Mouse (Mus musculus): ENCODE results near the gene H2afx. TPM values are rescaled to one million over a fixed set of nuclear protein-coding genes. Genes with fewer than 3 reads are reported as not detected.
"Not testable (repeated sequence)": the region's sequence is repeated elsewhere in the genome, so short reads cannot be mapped to it uniquely, and the experiment has no call there.

Gene H2afx
- polyA plus RNA-seq, 1 experiment from 2014 or later = 390 TPM

DNA sequence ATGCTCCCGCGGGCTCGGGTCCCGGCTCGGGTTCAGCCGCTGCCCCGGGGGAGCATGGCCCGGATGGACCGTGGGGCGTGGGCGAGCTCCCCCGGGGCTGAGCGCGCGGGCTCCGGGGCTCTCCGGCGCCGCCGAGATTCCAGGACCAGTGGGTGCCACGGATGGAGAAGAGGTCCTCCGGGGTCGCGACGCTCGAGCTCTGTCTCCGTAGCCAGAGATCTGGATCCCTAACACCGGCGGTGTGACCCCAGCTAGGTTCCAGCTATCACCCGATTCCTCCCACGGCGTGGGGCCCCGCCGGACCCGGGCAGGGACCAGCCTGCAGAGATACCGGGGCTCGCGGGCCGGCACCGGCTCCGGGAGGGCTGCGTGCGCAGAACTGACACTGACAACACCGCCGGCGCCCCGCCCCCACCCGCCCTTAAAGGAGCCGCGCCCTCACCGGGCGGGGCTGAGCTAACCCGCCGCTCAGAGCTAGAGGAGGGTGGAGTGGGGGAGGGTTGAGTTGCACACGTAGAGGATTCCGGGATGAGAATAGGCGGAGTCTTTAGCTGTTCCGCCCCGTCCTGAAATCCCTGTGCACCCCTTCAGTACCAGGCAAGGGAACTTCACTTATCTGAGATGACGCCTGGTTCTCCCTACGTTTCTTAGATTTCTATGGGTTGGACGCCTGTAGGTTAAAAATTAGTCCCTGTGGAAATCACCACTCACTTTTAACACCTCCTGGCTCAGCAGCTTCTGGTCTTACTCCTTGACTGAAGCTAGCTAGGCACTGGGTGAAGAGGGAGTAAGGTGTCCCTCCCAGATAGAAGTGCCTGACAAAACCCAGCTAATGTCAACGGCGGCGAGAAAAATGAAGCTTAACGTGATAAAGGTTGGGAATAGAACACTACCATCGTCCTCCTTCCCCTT, 14.4 kb upstream of the H2afx start, which contains the start of gene C2cd2l:
Gene C2cd2l, minus strand, starts transcription at position 399 of the 912 bp plus-strand sequence.
- under 1% methylated on average over 67 of the region's 67 CpGs for WGBS
- peaks cover 20% of the 10 kb centered on the region for H3K36me3 ChIP-seq
- no peaks in the 10 kb centered on the region for H3K9me3 ChIP-seq
- peak within 1 kb of the TSS; percentile 90 for H3K9ac ChIP-seq
- peaks cover 25% of the 10 kb centered on the region for H3K4me1 ChIP-seq
- peak within 1 kb of the TSS; percentile 96 for H3K4me2 ChIP-seq (replicated peaks)
- 0 out of 2 replicates have a peak, but pooled peaks cover 3% of the 10 kb centered on the region for H3K27me3 ChIP-seq
- H3K27ac ChIP-seq = peak within 1 kb of the TSS; percentile 61
- peak; percentile 97 for ATAC-seq (ENCODE audit: low FRiP score, low read depth)
- peak within 1 kb of the TSS; percentile 93 for H3K4me3 ChIP-seq

DNA sequence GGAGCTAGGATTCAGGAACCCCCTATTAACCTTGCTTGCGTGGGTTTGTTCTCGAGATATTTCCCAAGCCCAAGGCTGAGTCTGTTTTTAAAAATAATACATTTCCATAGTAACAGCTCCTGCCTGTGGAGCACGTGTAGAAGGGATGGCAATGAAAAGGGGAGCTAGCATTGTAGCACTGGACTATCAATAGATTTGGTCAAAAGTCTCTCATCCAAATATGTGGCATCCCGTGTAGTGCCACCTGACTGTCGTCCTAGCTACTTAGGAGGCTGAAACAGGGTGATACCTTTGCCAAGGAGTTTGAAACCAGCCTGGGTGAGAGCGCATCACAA, 13.7 kb upstream of the H2afx start:
- Histone ChIP-seq H3K27ac (peak overlapping the region; percentile 61; the same call in 1 of the 2 replicates), H3K36me3 (peaks cover 14% of the 10 kb centered on the region), H3K4me1 (peaks cover 28% of the 10 kb centered on the region), H3K4me3 (peak overlapping the region; percentile 93), H3K27me3 (0 out of 2 replicates have a peak, but pooled peaks cover 3% of the 10 kb centered on the region), H3K4me2 (replicated peaks) (peak overlapping the region; percentile 96), H3K9me3 (no peaks in the 10 kb centered on the region), H3K9ac (peak overlapping the region; percentile 54)
- 22% methylated on average over 6 of the region's 6 CpGs for WGBS
- no peak for ATAC-seq (ENCODE audit: low FRiP score, low read depth)

- not testable (repeated sequence) for H3K27me3 ChIP-seq; H3K9ac ChIP-seq; H3K4me2 ChIP-seq (replicated peaks); H3K9me3 ChIP-seq; H3K36me3 ChIP-seq; ATAC-seq (ENCODE audit: low FRiP score, low read depth); H3K27ac ChIP-seq; H3K4me3 ChIP-seq
- H3K4me1 ChIP-seq = peaks cover 27% of the 10 kb centered on the region
- 85% methylated on average over 4 of the region's 4 CpGs for WGBS
These were observed 10.8 kb upstream of the H2afx start for GRCm38 (mm10) chr9:44323656-44324055.

- Histone ChIP-seq H3K27me3 (no peaks in the 10 kb centered on the region), H3K4me3 (no peak overlapping the region), H3K4me1 (peaks cover 23% of the 10 kb centered on the region), H3K4me2 (replicated peaks) (no peak overlapping the region), H3K27ac (no peak overlapping the region), H3K9ac (no peak overlapping the region), H3K36me3 (peaks cover 9% of the 10 kb centered on the region), H3K9me3 (no peaks in the 10 kb centered on the region)
- 76% methylated on average over 6 of the region's 6 CpGs for WGBS
- no peak for ATAC-seq (ENCODE audit: low FRiP score, low read depth)
These were observed 10.3 kb upstream of the H2afx start for GRCm38 (mm10) chr9:44324147-44324546.

- not testable (repeated sequence) for H3K9me3 ChIP-seq; ATAC-seq (ENCODE audit: low FRiP score, low read depth); H3K27ac ChIP-seq; H3K27me3 ChIP-seq
- WGBS = 82% methylated on average over 7 of the region's 8 CpGs
- Histone ChIP-seq H3K9ac (peak overlapping the region; percentile 90; the same call in 1 of the 2 replicates), H3K4me3 (peak overlapping the region; percentile 79), H3K4me2 (replicated peaks) (peak overlapping the region; percentile 89), H3K36me3 (peaks cover 19% of the 10 kb centered on the region), H3K4me1 (peaks cover 19% of the 10 kb centered on the region)
These were observed 9.3 kb upstream of the H2afx start for GRCm38 (mm10) chr9:44325032-44325767.

DNA sequence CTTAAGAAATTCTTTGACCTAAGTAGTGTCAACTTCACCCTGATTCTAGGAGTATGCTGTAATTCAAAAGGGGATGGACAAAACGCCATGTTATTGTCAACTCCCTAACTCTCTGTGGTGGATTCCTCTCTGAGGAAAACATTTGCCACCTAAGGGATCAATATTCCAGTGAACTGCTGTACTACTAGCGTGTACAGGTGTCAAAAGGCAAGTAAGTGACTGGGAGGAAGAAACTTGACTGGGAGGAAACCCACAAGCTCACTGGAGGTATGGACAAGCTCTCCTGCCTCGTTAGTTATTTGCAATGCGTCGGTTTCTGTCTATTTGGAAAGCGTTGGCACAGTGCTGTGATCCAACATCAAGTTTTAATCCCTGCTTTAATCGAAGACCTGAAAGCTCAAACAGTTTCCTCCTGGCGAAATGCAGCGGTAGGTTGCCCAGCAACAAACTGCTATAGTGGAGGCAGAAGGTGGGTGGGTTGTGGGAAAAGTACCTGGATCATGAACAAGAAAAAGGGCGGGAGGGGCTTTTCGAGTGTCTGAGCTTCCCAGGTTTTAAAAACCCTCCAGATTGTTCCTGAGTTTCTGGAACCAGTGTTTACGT, 8.6 kb upstream of the H2afx start, which contains the start of gene Dpagt1:
Gene Dpagt1, plus strand, starts transcription at position 252 of the 603 bp plus-strand sequence.
- 3% methylated on average over 12 of the region's 12 CpGs for WGBS
- peak; percentile 57 for ATAC-seq (ENCODE audit: low FRiP score, low read depth)
- peaks cover 15% of the 10 kb centered on the region for H3K4me1 ChIP-seq
- H3K9ac ChIP-seq = peak within 1 kb of the TSS; percentile 90
- H3K9me3 ChIP-seq = no peaks in the 10 kb centered on the region
- peak within 1 kb of the TSS; percentile 87 for H3K27ac ChIP-seq
- H3K27me3 ChIP-seq = no peaks in the 10 kb centered on the region
- peak within 1 kb of the TSS; percentile 79 for H3K4me3 ChIP-seq
- H3K4me2 ChIP-seq (replicated peaks) = peak within 1 kb of the TSS; percentile 89
- peaks cover 26% of the 10 kb centered on the region for H3K36me3 ChIP-seq

GRCm38 (mm10) chr9:44326371-44327063, 8.0 kb upstream of the H2afx start:
- under 1% methylated on average over 38 of the region's 38 CpGs for WGBS
- H3K4me3 ChIP-seq = peak overlapping the region; percentile 79

GRCm38 (mm10) chr9:44327064-44327711, 7.3 kb upstream of the H2afx start:
- peak overlapping the region; percentile 90 for H3K9ac ChIP-seq
- peak overlapping the region; percentile 87 for H3K27ac ChIP-seq
- under 1% methylated on average over 22 of the region's 22 CpGs for WGBS
- H3K4me1 ChIP-seq = peaks cover 13% of the 10 kb centered on the region
- peak; percentile 33; the same call in 1 of the 2 replicates for ATAC-seq (ENCODE audit: low FRiP score, low read depth)
- no peaks in the 10 kb centered on the region for H3K27me3 ChIP-seq
- peak overlapping the region; percentile 79 for H3K4me3 ChIP-seq
- H3K4me2 ChIP-seq (replicated peaks) = peak overlapping the region; percentile 89
- no peaks in the 10 kb centered on the region for H3K9me3 ChIP-seq
- peaks cover 38% of the 10 kb centered on the region for H3K36me3 ChIP-seq

More at GRCm38 (mm10) chr9:44326371-44327063, 8.0 kb upstream of the H2afx start:
- Histone ChIP-seq H3K27me3 (no peaks in the 10 kb centered on the region), H3K4me2 (replicated peaks) (peak overlapping the region; percentile 89), H3K4me1 (peaks cover 13% of the 10 kb centered on the region), H3K9ac (peak overlapping the region; percentile 90), H3K27ac (peak overlapping the region; percentile 87), H3K9me3 (no peaks in the 10 kb centered on the region), H3K36me3 (peaks cover 32% of the 10 kb centered on the region)
- peak; percentile 91 for ATAC-seq (ENCODE audit: low FRiP score, low read depth)

DNA sequence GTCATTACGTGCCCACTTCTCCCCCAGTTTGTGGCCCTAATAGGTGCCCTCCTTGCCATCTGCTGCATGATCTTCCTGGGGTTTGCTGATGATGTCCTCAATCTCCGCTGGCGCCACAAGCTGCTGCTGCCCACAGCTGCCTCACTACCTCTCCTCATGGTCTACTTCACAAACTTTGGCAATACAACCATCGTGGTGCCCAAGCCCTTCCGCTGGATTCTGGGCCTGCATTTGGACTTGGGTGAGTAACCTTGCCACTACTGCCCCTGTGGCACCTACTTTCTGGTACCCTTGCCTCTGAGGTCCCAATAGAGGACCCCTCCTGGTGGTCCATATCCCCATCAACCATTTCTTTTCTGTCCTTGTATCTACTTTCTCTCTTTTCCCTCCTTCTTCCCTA, 6.6 kb upstream of the H2afx start:
- Histone ChIP-seq H3K4me2 (replicated peaks) (peak overlapping the region; percentile 89), H3K9ac (peak overlapping the region; percentile 90), H3K9me3 (no peaks in the 10 kb centered on the region), H3K36me3 (peaks cover 46% of the 10 kb centered on the region), H3K4me1 (peaks cover 13% of the 10 kb centered on the region), H3K4me3 (peak overlapping the region; percentile 79), H3K27ac (no peak overlapping the region), H3K27me3 (no peaks in the 10 kb centered on the region)
- no peak for ATAC-seq (ENCODE audit: low FRiP score, low read depth)
- WGBS = 89% methylated on average over 5 of the region's 5 CpGs

GRCm38 (mm10) chr9:44330736-44331135, 3.8 kb upstream of the H2afx start:
- no peak overlapping the region for H3K4me2 ChIP-seq (replicated peaks)
- ATAC-seq (ENCODE audit: low FRiP score, low read depth) = no peak
- H3K4me1 ChIP-seq = peaks cover 12% of the 10 kb centered on the region
- H3K9ac ChIP-seq = no peak overlapping the region
- peaks cover 57% of the 10 kb centered on the region for H3K36me3 ChIP-seq
- H3K9me3 ChIP-seq = no peaks in the 10 kb centered on the region
- no peak overlapping the region for H3K4me3 ChIP-seq
- no peak overlapping the region for H3K27ac ChIP-seq
- WGBS = 87% methylated on average over 6 of the region's 6 CpGs
- no peaks in the 10 kb centered on the region for H3K27me3 ChIP-seq

Measured in limb, embryonic 13.5 days (tissue).